Mouse (Mus musculus) B cell, adult 67 days (primary cell): Measurements from ENCODE around the gene Pde7b. TPM values are rescaled to one million over a fixed set of nuclear protein-coding genes. Genes with fewer than 3 reads are reported as not detected.

ENCODE experiments used
- total RNA-seq, 2 experiments: library from RNA; stranded (reverse); gene quantifications; 4 replicates each; pipeline ENCODE4 v1.2.4; 2023

Gene Pde7b
- total RNA-seq: 1 to 10 TPM in 1 of 2 experiments, not detected in 1; 2.1 TPM

GRCm38 (mm10) chr10:20724906-20725305 lies at the start of gene Pde7b:
Gene Pde7b, minus strand, starts transcription at chr10:20725078.

Other genes with a start within 250 kb of the Pde7b start
- 10 to 100 TPM; 19.0 to 21.2 TPM for gene Ahi1, start 227.5 kb upstream of the Pde7b start, total RNA-seq